Mouse (Mus musculus): Measurements from ENCODE around the gene Gm7029. TPM values are rescaled to one million over a fixed set of nuclear protein-coding genes. Genes with fewer than 3 reads are reported as not detected.
"Not testable (repeated sequence)": the region's sequence is repeated elsewhere in the genome, so short reads cannot be mapped to it uniquely, and the experiment has no call there.

The Gm7029 gene
- total RNA-seq (2014; rRNA removed; ENCODE audit: low replicate concordance) (not detected in 2 replicates), polyA plus RNA-seq (2015; fragmentation: Nextera tagmentation; extraction: Ambion mirVana) (not detected in 2 replicates)

GRCm38 (mm10) chr17:33873537-33873936, at the start of gene Gm7029:
Gene Gm7029 (plus strand): TSS chr17:33873837.
- peaks cover 16% of the 10 kb centered on the region; the same call in 1 of the 2 replicates for H3K36me3 ChIP-seq (replicated peaks; ENCODE audit: control insufficient read depth, insufficient read depth, low read length)
- not testable (repeated sequence) for H3K4me2 ChIP-seq (ENCODE audit: low read depth, low read length); ATAC-seq (ENCODE audit: insufficient read depth, low read depth); H3K4me1 ChIP-seq (ENCODE audit: control insufficient read depth, insufficient read depth); H3K9me3 ChIP-seq (replicated peaks; ENCODE audit: control insufficient read depth, low read length); H3K9ac ChIP-seq (replicated peaks; ENCODE audit: low read depth, low read length); DNase-seq (ENCODE audit: low spot score); H3K4me3 ChIP-seq (ENCODE audit: low read depth, low read length); H3K27me3 ChIP-seq (ENCODE audit: control insufficient read depth, insufficient read depth, low read length); H3K27ac ChIP-seq (ENCODE audit: low read depth)
- WGBS = 83% methylated on average over 1 of the region's 12 CpGs

- peaks cover 35% of the 10 kb centered on the region for H3K36me3 ChIP-seq (replicated peaks; ENCODE audit: control insufficient read depth, insufficient read depth, low read length)
- WGBS = under 1% methylated on average over 51 of the region's 51 CpGs
These were observed 49.3 kb upstream of the Gm7029 start, which contains the start of the genes Rps28 and Ndufa7 for GRCm38 (mm10) chr17:33824084-33824996. Gene Rps28 (minus strand): TSS chr17:33824562. Gene Ndufa7 (plus strand): TSS chr17:33824572.

GRCm38 (mm10) chr17:33824997-33825330, 48.7 kb upstream of the Gm7029 start:
- not testable (repeated sequence) for DNase-seq (ENCODE audit: low spot score); ATAC-seq (ENCODE audit: insufficient read depth, low read depth); H3K27me3 ChIP-seq (ENCODE audit: control insufficient read depth, insufficient read depth, low read length); H3K9me3 ChIP-seq (replicated peaks; ENCODE audit: control insufficient read depth, low read length)
- Histone ChIP-seq H3K9ac (replicated peaks; ENCODE audit: low read depth, low read length) (peak overlapping the region; percentile 73), H3K4me1 (ENCODE audit: control insufficient read depth, insufficient read depth) (peaks cover 24% of the 10 kb centered on the region), H3K27ac (ENCODE audit: low read depth) (peak overlapping the region; percentile 80), H3K4me2 (ENCODE audit: low read depth, low read length) (peak overlapping the region; percentile 71), H3K36me3 (replicated peaks; ENCODE audit: control insufficient read depth, insufficient read depth, low read length) (peaks cover 33% of the 10 kb centered on the region), H3K4me3 (ENCODE audit: low read depth, low read length) (peak overlapping the region; percentile 77)
- 4% methylated on average over 6 of the region's 6 CpGs for WGBS

More at GRCm38 (mm10) chr17:33824084-33824996, 49.3 kb upstream of the Gm7029 start, which contains the start of the genes Rps28 and Ndufa7:
- Histone ChIP-seq H3K4me1 (ENCODE audit: control insufficient read depth, insufficient read depth) (peaks cover 18% of the 10 kb centered on the region), H3K9me3 (replicated peaks; ENCODE audit: control insufficient read depth, low read length) (no peaks in the 10 kb centered on the region), H3K27ac (ENCODE audit: low read depth) (peak within 1 kb of the TSS; percentile 80), H3K9ac (replicated peaks; ENCODE audit: low read depth, low read length) (peak within 1 kb of the TSS; percentile 73), H3K4me2 (ENCODE audit: low read depth, low read length) (peak within 1 kb of the TSS; percentile 82), H3K4me3 (ENCODE audit: low read depth, low read length) (peak within 1 kb of the TSS; percentile 77), H3K27me3 (ENCODE audit: control insufficient read depth, insufficient read depth, low read length) (no peaks in the 10 kb centered on the region)
- ATAC-seq (ENCODE audit: insufficient read depth, low read depth) (peak; percentile 89), DNase-seq (ENCODE audit: low spot score) (peak; percentile 97)
- TF ChIP-seq EP300 (IDR thresholded peaks at IDR 0.05; ENCODE audit: low read depth) = peak; percentile 97
- TF ChIP-seq CTCF (IDR thresholded peaks at IDR 0.05; ENCODE audit: low read depth) = no peak

DNA sequence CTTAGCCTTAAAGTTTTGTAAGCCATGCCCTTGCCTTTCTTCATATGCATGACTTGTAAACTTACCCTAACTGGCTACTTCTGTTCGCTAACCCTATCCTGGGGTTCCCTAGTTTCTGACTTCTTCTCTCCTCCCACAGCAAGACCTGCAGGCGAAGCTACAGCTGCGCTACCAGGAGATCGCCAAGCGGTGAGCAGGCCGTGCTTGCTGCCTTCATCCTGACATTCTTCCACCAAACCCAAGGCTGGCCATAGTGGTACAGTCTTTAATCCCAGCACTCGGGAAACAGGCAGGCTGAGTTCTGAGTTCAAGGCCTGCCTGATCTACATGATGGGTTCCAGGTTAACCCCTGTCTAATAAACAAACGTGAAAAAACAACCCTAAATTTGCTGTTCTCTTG, 48.2 kb upstream of the Gm7029 start:
- Histone ChIP-seq H3K4me3 (ENCODE audit: low read depth, low read length) (0 out of 2 replicates have a peak overlapping the region, but pooled peaks have one; percentile 77), H3K36me3 (replicated peaks; ENCODE audit: control insufficient read depth, insufficient read depth, low read length) (peaks cover 33% of the 10 kb centered on the region), H3K27ac (ENCODE audit: low read depth) (no peak overlapping the region), H3K9ac (replicated peaks; ENCODE audit: low read depth, low read length) (peak overlapping the region; percentile 73), H3K4me2 (ENCODE audit: low read depth, low read length) (peak overlapping the region; percentile 71), H3K9me3 (replicated peaks; ENCODE audit: control insufficient read depth, low read length) (no peaks in the 10 kb centered on the region), H3K4me1 (ENCODE audit: control insufficient read depth, insufficient read depth) (peaks cover 24% of the 10 kb centered on the region), H3K27me3 (ENCODE audit: control insufficient read depth, insufficient read depth, low read length) (no peaks in the 10 kb centered on the region)
- TF ChIP-seq EP300 (IDR thresholded peaks at IDR 0.05; ENCODE audit: low read depth) (no peak), CTCF (IDR thresholded peaks at IDR 0.05; ENCODE audit: low read depth) (no peak)
- 81% methylated on average over 8 of the region's 8 CpGs for WGBS
- DNase-seq (ENCODE audit: low spot score) = no peak
- ATAC-seq (ENCODE audit: insufficient read depth, low read depth) = no peak

- H3K4me2 ChIP-seq (ENCODE audit: low read depth, low read length) = no peak overlapping the region
- H3K27me3 ChIP-seq (ENCODE audit: control insufficient read depth, insufficient read depth, low read length) = no peaks in the 10 kb centered on the region
- H3K9me3 ChIP-seq (replicated peaks; ENCODE audit: control insufficient read depth, low read length) = no peaks in the 10 kb centered on the region
- no peak overlapping the region for H3K4me3 ChIP-seq (ENCODE audit: low read depth, low read length)
- H3K4me1 ChIP-seq (ENCODE audit: control insufficient read depth, insufficient read depth) = peaks cover 24% of the 10 kb centered on the region
- DNase-seq (ENCODE audit: low spot score) (peak; percentile 84), ATAC-seq (ENCODE audit: insufficient read depth, low read depth) (no peak)
- no peak overlapping the region for H3K27ac ChIP-seq (ENCODE audit: low read depth)
- peak; percentile 88 for TF ChIP-seq CTCF (IDR thresholded peaks at IDR 0.05; ENCODE audit: low read depth)
- no peak for TF ChIP-seq EP300 (IDR thresholded peaks at IDR 0.05; ENCODE audit: low read depth)
- no peak overlapping the region for H3K9ac ChIP-seq (replicated peaks; ENCODE audit: low read depth, low read length)
- H3K36me3 ChIP-seq (replicated peaks; ENCODE audit: control insufficient read depth, insufficient read depth, low read length) = peaks cover 31% of the 10 kb centered on the region
- WGBS = 0% methylated on average over 3 of the region's 3 CpGs
These were observed 46.8 kb upstream of the Gm7029 start for GRCm38 (mm10) chr17:33826850-33827249.

Data from heart, postnatal 0 days (tissue).